Mouse (Mus musculus) brain, embryonic 14.5 days (tissue): Measurements from ENCODE around the gene Eif2s2. TPM values are rescaled to one million over a fixed set of nuclear protein-coding genes. Genes with fewer than 3 reads are reported as not detected.
"Not testable (repeated sequence)": the region's sequence is repeated elsewhere in the genome, so short reads cannot be mapped to it uniquely, and the experiment has no call there.

Experiments used
- DNase-seq: peaks from one replicate; pipeline ENCODE4 v3.0.0-alpha.2; 2011; ENCODE audit warnings: low read depth
- CTCF ChIP-seq: fragments of 200-500 bp; IDR thresholded peaks from 2 replicates; pipeline ENCODE4 v1.5.1; 2012; ENCODE audit warnings: inconsistent platforms, mild to moderate bottlenecking, moderate library complexity, borderline replicate concordance; ENCODE audit not compliant: insufficient read depth, insufficient read length; ENCODE audit errors: extremely low read depth
- POLR2A ChIP-seq: fragments of 200-500 bp; IDR thresholded peaks from 2 replicates; pipeline ENCODE4 v1.6.1; 2012; ENCODE audit warnings: mild to moderate bottlenecking, inconsistent platforms, borderline replicate concordance; ENCODE audit not compliant: poor library complexity, insufficient read depth, insufficient read length, severe bottlenecking; ENCODE audit errors: extremely low read depth
- polyA plus RNA-seq: library from polyadenylated mRNA; depleted of rRNA; stranded (reverse); fragments of >200 nt; gene quantifications from 2 replicates; pipeline ENCODE4 v1.2.3, GENCODE M21; 2012

Eif2s2 gene
- polyA plus RNA-seq, 1 experiment = 58.8 TPM

GRCm38 (mm10) chr2:154917866-154918641, 25.3 kb upstream of the Eif2s2 start:
- no peak for DNase-seq
- TF ChIP-seq POLR2A (no peak), CTCF (no peak)

GRCm38 (mm10) chr2:154916547-154916946, 23.8 kb upstream of the Eif2s2 start:
- TF ChIP-seq CTCF (peak; percentile 51; the same call in 1 of the 2 replicates), POLR2A (no peak)
- peak; percentile 69 for DNase-seq

DNA sequence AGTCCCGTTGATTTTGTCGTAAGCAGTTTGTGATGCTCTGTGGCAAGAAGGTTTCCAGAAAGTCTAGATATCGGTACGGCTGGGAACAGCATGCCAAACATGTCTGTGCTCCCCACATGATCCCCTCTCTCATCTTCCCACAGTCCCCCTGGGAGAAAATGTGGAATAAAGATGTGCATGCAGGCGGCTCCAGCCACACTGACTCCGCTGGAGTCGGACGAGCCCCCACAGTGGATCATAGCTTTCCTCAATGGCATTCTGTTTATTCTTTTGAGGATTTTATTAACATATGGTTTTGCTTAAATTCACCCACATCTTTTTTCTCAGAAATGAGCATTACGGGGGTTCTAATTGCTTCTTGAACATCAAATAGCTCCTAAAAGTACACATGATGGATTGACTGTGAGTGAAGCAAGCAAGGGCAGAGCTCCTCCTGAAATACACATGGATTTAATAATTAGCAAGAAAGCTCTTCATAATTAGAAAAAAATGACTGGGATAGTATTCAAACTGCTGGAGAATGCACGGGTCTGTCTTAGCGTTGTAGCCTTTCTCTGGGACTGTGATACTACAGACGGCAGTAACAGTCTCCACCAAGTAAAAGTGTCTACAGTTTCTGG, 23.3 kb upstream of the Eif2s2 start:
- DNase-seq = no peak
- TF ChIP-seq CTCF = no peak
- no peak for TF ChIP-seq POLR2A

GRCm38 (mm10) chr2:154909789-154910188, 17.1 kb upstream of the Eif2s2 start:
- no peak for DNase-seq
- TF ChIP-seq CTCF (no peak), POLR2A (no peak)

GRCm38 (mm10) chr2:154908223-154908622, 15.5 kb upstream of the Eif2s2 start:
- not testable (repeated sequence) for DNase-seq

GRCm38 (mm10) chr2:154905796-154906195, 13.1 kb upstream of the Eif2s2 start:
- DNase-seq = no peak
- TF ChIP-seq CTCF (no peak), POLR2A (no peak)

DNA sequence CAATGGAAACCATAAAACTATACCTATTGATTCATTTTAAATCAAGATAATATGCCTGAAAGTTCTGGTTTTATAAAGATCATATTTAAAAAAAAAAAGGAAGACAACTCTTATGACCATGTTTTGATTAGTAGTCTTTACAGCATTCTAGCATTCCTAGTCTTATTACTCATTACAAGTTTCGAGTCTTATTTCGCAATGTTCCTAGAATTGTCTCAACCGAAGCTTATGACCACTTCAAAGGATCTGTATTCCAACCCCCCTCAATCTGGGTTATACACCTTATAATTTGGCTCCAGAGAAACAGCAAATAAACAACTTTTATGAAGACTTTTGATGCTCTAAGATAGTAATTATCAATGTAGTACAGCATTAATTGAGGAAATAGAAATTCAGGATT, 9.4 kb upstream of the Eif2s2 start:
- no peak for DNase-seq
- TF ChIP-seq POLR2A = no peak
- TF ChIP-seq CTCF = no peak

DNA sequence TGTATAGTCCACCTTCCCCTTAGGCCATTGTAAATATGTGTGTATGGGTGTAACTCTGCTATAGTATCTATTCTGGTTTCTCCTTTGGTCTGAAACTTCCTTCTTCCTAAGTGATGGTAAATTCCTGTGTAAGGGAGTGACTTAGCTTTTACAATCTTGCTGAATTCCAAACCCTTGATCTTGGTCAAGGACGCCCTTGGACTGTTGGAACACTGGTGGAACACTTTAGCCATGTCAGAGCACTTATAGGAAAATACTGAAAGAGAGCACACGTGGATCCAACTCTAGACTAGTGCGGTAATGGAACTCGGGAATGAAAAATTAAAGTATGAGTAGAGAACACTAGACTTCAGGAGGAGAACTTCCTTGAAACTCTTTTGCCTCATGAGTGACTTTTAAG, 6.7 kb upstream of the Eif2s2 start:
- DNase-seq = not testable (repeated sequence)

DNA sequence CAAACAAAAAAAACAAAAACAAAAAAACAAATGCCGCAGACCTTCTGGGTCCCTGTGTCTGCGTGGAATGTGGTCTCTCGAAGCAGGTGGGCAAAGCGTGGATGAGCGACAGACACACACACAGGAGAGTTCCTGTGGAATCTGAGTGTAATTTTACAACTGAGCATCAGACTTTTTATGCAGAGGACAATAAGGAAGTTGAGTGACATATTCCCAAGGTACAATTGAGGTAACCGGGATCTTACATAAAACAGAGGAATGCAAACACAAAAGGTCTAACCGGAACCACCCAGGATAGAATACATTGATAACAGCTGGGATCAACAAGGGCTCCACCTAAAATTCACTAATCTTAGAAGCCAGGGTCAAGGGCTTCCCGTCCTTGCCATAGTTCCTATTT, 6.3 kb upstream of the Eif2s2 start:
- not testable (repeated sequence) for DNase-seq

DNA sequence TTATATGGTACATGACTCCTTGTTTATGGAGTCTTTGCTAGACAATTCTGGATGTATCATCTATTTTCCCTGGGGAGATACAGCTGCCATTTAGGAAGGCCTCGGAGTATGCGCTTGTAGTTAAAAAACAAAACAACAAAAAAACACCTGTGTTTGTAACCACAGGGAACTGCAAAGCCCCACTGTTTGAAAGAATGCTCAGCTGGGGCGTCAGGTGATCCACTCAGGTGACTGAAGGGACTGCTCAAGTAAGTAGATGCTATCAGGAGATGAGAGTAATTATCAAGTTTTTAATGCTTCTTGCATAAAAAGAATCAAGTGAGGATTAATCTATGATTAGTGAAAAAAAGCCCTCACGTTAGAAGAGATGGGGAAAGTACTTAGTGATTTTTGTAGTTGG, 813 bp upstream of the Eif2s2 start:
- TF ChIP-seq POLR2A = no peak
- no peak for TF ChIP-seq CTCF
- DNase-seq = no peak

GRCm38 (mm10) chr2:154893045-154893385, 280 bp upstream of the Eif2s2 start:
- no peak for TF ChIP-seq CTCF
- no peak for TF ChIP-seq POLR2A
- DNase-seq = no peak

DNA sequence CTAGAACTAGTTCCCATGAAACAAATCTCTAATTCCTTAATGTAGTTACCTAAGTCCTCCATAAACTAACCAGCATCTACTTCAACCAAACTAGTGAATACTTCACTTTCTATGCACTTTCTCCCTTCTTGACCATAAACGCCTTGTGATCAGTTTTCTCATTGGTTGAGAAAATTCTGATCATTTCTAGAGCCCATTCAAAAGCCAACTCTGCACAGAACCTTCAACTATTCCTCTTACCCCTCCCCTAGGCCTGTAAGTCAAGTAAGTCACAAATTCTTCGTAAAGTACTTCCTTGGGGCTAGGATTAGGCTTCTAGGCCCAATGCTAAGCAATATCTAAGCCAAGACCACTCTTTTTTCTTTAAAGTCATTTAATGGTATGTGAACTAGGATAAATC, 1.1 kb downstream of the Eif2s2 start:
- no peak for TF ChIP-seq POLR2A
- no peak for TF ChIP-seq CTCF
- no peak for DNase-seq

GRCm38 (mm10) chr2:154876621-154877020, 16.1 kb downstream of the Eif2s2 start:
- DNase-seq = no peak
- TF ChIP-seq CTCF (no peak), POLR2A (no peak)
